Mouse (Mus musculus): ENCODE results near the gene Gmeb1.

Gene Gmeb1

DNA sequence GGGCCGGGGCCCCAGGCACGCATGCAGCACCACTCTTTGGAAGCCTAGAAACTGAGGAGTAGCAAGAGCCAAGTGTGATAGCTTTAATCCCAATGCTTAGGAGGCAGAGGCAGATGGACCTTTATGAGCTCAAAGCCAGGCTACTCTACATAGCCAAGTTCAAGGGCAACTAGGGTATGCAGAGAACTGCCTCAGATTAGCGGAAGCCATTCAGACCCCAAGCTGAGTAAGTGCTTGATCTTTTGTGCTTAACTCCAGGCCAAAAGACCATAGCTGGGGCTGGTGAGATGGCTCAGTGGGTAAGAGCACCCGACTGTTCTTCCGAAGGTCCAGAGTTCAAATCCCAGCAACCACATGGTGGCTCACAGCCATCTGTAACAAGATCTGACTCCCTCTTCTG lies 39.4 kb downstream of the Gmeb1 start:
- DNase-seq (ENCODE audit: low read depth, low spot score), result peak; percentile 67

DNA sequence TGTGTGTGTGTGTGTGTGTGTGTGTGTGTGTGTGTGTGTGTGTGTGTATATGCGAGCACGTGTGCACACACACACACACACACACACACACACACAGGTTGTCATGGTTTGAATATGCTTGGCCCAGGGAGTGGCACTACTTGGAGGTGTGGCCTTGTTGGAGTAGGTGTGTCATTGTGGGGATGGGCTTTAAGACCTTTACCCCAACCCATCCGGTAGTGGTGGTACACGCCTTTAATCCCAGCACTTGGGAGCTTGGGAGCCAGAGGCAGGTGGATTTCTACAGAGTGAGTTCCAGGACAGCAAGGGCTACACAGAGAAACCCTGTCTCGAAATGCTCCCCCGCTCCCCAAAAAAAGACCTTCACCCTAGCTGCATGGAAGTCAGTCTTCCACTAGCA lies 43.0 kb downstream of the Gmeb1 start:
- peak; percentile 48 for DNase-seq (ENCODE audit: low read depth, low spot score)

DNA sequence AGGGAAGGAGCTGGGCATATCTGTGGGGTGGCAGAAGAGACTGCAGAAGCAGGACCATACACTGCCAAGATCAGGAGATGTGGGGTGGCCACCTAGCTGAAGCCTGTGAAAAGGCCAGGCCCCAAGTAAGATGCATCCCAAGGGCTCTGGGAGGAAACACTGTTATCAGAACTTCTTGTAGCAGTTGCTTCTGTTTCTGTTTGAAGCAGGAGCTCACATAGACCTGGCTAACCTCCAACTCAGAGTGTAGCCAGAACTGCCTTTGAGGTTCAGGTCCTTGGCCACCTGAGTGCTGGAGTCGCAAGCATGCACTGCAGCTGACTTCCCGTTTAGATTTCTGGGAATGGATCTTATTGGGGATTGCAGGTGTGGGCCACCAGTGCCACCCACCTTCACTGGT lies 43.6 kb downstream of the Gmeb1 start:
- no peak for DNase-seq (ENCODE audit: low read depth, low spot score)

DNA sequence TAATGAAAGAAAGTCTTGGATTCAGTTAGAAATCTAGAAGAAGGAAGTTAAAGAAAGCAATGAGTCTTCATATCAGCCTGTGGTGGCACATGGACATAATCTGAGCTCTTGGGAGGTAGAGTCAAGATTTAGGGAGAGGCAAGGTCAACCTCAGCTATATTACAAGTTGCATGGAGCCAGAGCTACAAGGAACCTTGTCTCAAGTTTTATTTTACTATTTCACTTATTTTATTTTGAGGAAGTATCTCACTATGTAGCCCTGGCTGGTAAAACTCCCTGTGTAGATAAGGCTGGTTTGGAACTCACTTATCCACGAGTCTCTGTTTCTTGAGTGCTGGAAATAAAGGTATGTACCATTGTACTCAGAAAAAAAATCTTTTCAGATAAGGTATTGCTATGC lies 44.8 kb downstream of the Gmeb1 start:
- no peak for DNase-seq (ENCODE audit: low read depth, low spot score)

DNA sequence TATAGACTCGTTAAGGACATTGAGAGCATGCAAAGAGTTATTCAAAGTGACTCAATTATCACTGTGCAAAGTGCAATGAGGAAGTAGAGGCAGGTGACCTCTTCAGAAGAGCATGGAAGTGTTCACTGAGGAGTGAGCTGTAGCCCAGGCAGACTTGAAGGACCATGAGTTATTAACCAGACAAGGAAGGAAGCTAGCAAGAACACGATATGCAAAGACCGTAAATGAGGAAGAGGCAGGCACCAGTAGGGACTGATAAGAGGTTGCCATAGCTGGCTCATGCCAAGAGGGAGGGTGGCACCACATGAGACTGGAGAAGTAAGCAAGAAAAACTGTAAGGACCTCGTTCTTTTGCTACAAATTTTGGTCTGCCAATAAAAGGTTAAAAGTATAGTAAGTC lies 46.6 kb downstream of the Gmeb1 start:
- DNase-seq (ENCODE audit: low read depth, low spot score), result no peak

DNA sequence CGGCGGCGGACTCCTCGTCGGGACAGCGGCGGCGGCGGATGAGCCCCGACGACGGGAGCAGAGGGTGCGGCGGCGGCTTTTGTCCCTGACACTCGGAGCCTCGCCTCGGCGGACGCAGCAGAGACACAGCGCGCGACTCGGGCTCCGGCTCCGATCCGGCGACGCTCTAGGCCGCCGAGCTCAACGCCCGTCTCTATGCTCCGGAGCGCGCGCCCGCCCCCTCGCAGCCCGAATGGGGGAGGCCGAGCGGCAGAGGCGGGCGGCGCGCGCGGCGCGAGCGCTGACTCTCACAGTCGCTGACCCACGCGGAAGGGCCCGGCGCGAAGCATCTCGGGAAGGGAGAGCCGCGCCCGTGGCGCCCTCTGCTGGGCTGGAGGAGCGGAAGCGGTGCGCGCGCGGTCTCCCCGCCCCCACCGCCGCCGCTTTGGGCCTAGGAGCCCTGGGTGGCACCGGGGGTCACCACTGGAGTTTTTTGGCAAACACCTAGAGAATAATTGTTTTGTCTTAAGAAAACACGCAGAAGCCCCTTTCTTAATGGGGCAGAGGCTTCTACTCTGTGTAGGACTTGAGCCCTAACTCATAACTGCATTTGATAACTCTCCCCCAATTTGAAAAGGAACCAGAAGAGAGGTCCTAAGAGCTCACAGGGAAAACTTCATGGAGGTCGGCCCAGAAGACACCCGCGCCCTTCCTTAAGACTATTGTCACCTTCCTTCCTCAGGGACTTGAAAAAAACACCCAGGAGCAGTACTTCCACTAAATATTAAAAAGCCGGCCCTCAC lies 49.3 kb downstream of the Gmeb1 start, which contains the start of gene Ythdf2:
Gene Ythdf2 (minus strand): TSS at position 351 of the 782 bp plus-strand sequence.
- DNase-seq (ENCODE audit: low read depth, low spot score), result peak; percentile 99

DNA sequence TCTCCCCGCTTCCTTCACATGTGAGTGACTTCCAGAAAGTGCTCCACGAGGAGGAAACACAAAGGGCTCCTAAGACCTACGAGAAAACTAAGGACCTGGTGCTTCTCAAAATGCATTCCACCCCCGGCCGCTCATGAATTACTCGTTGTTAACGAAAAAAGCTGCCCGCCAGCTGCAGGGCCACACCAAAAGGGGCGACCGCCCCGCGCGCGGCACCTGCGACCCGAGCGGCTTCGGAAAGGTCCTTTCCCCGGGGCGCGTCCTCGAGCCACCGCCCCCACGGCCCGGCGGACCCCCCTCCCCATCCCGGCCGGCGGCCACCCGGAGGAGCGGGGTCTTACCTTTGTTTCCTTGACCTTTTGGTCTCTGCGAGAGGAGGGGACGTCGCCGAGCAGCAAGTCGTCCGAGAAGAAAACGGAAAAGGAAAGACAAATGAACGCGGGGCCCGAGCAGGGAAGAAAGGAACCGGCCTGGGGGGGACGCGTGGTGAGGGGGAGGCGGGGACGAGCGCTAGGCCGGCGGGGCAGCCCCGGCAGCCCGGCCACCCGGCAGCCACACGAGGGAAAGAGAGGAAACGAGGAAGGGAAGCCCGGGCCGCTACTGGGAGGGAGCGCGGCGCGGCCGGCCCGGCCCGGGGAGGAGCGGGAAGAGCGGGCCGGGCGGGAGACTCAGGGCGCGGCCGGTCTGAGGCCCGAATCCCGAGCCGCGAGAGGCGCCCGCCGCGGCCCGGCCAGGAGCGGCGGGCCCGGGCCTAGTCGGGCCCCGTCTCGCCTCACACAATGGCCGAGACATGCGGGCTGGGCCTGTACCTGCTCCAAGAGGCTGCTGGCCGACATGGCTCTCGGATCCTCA lies 50.1 kb downstream of the Gmeb1 start:
- DNase-seq (ENCODE audit: low read depth, low spot score), result peak; percentile 27

DNA sequence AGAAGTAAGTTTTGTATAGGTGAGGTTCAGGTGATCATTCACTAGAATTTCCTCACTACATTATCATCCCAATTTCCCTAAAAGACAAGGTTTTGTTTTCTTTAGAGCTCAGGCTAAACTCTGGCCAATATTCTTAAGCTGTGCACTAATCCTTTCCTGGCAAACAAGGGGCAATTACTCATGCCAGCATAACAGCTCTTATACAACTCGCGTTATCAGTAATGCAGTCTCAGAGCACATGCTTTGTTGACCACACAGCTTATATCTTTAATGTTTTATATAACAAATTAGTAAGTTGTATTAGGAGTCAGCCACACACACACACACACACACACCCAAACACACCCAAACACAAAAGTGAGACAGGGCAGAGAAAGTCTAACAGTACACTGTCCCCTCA lies 51.1 kb downstream of the Gmeb1 start:
- no peak for DNase-seq (ENCODE audit: low read depth, low spot score)

DNA sequence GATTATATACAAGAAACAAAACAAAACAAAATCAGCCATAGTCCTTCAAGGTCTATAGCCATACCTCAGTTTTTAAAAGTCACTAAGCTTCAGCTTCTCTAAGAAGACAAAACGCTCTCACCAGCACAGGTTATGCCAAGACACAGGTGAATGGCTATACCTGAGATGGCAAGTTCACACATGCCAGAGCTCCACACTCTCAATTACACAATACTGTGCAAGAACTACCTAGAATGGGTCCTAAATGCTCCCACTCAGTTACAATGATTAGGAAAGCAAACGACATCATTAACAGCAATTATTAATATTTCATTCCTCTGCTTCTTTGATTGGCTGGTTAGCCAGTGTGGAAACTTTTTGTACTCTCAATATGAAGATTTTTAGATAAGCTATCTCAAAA lies 52.1 kb downstream of the Gmeb1 start:
- DNase-seq (ENCODE audit: low read depth, low spot score), result no peak

DNA sequence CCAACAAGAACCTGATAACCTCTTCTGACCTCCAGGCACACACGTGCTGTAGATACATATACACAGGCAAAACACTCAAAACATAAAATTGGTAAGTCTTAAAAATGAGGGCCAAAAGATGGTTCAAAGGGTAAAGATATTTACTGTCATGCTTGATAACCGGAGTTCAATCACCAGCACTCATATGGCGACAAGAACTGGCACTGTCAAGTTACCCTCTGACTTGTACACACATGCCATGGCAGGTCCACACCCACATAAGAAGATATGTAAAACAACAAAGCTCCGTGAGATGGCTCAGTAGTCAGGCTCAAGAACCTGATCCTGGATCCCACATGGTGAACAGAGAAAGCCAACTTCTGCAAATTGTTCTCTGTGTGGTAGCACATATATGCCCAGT lies 54.1 kb downstream of the Gmeb1 start:
- DNase-seq (ENCODE audit: low read depth, low spot score), result no peak

DNA sequence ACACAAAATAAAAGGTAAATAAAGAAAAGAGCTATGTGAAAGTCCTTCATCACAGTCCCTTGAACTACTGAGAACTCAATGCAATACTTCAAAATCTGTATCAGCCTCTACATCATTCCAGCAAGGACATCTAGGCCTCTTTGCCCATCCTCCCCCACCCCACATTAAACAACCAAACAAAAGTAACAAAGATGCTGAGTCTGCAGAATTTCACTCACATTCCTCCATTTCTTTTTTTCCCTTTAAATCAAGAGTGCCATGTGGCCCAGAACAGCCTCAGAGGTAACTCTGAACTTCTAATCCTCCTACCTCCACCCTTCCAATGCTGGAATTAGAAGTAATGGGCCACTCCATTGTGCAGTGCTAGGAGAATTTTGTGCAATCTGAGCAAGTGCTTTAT lies 62.6 kb downstream of the Gmeb1 start:
- DNase-seq (ENCODE audit: low read depth, low spot score), result no peak

DNA sequence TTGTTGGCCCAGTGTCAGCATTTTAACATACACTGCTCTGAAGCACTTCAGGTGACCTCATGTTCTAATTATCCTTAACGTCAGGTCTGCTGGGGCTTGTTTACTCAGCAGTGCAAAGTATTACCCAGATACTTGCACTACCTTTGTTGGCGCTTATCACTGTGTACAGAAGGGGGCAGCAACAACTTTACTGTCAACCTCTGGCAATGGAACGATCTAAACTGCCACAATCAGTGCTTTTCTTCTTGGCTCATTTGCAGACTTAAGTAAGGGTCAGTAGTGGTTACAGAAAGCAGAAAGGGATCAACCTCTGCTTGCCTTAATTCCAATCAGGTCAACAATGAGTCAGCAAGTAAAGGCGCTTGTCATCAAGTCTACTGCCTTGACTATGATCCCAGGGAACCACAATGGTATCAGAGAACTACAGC lies 63.1 kb downstream of the Gmeb1 start:
- peak; percentile 57 for DNase-seq (ENCODE audit: low read depth, low spot score)

DNA sequence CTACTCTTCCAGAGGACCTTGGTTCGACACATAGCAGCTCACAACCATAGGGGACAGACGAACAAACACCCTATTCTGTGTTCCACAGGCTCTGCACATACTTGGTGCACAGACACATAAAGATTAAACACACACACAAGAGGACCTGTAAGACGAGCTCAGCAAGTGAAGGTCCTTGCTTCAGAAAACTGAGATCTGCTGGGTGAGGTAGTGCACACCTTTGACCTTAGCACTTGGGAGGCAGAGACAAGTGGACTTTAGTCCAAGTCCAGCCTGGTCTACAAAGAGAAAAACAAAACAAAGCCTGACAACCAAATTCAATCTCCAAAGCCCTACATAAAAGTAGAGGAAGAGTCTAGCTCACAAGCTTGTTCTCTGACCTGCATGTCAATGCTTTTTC lies 66.4 kb downstream of the Gmeb1 start:
- no peak for DNase-seq (ENCODE audit: low read depth, low spot score)

DNA sequence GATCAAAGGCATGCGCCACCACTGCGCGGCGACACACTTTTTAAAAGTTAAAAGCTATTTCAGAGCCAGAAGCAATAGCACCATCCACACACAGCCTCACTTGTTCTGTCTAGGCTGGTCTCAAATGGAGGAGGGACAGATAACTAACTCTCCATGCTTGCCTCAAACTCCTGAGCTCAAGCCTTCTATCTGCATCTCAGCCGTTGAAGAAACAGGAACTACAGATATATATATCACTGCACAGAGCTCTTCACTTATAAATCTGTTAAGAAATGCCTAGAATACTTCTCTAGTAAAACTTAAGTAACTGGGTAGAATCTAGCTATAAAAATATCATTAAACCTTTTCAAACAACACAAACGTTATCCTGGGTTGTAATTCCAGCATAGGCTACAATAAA lies 67.0 kb downstream of the Gmeb1 start:
- DNase-seq (ENCODE audit: low read depth, low spot score), result no peak

DNA sequence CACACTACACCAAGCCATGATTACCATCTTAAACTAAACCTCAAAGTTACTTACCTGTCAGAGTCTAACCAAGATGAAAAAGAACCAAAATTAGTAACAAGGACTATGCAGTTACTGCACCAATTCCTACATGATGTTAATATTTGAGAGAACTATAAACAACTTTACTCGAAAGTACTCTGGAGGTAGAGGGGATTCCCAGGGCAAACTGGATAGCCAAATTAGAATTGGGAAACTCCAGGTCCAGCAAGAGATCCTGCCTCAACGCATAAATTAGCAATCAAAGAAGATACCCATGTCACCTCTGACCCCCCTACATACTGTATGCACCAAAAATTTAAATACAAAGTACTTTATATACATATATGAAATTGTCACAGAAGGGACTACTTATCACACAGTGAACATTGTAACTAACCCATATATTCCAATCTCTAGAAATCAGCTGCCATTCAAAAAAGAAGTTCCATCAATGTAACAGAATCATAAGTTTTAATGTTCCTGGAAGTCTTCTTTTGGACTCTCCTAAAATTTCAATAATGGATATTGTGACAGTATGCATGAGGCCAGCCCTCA lies 73.5 kb downstream of the Gmeb1 start:
- DNase-seq (ENCODE audit: low read depth, low spot score), result no peak

DNA sequence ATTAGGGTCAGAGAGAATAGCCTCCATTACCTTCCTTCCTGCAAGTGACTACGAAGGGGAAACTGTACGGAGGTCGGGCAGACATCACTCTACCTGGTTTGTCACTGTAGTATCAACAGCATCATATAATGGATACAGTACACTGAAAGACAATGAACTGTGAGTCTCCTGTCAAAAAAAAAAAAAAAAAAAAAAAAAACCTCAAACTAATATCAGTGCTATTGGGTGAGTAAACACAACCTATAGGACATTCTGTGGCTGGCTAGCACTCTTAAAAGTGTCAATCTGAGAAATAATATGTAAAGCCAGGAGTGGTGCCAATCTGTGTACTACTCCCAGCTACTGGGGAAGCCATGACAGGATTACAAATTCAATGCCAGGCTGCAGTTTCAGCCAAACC lies 78.2 kb downstream of the Gmeb1 start:
- DNase-seq (ENCODE audit: low read depth, low spot score), result no peak

DNA sequence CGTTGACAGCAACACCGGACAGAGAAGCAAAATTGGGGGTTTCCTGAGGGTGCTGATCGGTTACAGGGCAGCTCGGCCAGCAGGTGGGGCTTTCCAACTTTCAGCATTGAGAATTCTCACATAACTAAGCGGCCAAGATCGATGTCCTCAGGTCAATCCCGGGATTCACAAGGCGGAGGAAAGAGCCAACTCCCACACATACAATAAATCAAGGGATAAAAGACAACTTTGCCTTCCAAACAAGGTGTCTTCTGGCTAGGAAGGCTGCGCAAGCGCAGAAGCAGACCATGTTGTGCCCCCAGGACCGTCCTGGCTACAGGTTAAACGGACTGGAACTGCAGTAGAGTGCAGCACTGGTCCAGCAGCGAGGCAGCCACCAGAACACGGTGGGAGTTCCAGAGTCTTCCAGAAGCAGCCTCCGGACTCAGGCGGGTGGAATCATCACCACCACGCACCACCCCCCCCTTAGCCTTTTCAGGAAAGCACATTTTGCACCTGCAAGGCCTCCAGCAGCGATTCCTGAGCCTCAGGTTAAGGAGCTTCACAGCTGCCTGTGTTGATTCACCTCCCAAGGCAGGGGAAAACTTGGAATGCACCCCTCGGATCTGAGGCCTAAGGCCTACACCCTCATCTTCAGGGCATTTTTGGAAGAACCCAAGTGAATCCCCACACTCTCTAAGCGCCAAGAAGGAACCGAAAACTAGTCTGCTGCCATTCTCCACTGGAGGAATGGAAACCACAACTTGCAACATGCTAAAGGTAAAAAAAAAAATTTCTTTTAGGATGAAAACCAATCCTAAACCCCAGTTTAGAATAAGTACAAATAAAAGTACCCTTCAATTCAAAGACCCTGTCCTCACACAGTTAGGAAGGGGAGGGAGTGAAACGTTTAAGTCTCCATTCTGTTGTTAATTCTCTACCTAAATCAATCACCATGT lies 79.4 kb downstream of the Gmeb1 start:
- DNase-seq (ENCODE audit: low read depth, low spot score), result peak; percentile 57

DNA sequence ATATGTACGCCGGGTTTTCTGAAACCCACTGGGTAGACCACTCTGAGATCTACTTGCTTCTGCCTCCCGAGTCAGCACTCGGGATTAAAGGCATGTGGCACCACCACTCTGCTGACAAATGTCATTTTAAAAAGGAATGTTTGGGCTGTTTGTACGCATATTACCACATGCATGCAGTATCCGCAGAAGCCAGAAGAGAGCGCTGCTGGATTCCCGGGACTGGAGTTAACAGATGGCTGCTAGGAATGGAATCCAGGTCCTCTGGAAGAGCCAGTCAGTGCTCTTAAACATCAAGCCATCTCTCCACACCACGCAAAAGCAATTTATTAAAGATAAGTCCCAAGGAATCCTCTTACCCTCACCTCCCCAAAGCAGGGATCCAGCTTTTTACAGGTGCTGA lies 80.7 kb downstream of the Gmeb1 start:
- DNase-seq (ENCODE audit: low read depth, low spot score), result peak; percentile 81

DNA sequence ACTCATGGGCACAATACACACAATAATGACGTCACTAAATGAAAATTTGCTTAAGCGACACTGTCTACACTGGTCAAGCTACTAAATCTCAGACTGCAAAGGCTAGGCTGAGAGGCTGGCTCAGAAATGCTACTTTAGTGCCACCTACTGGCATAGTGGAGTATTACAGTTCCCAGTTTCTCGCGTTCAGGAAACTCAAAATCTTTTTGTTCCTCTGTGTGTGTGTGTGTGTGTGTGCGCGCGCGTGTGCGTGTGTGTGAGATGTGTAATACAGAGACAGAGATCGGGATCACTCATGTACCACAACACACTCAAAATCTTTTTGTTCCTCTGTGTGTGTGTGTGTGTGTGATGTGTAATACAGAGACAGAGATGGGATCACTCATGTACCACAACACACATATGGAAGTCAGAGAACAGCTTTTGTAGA lies 82.8 kb downstream of the Gmeb1 start:
- DNase-seq (ENCODE audit: low read depth, low spot score), result peak; percentile 81

DNA sequence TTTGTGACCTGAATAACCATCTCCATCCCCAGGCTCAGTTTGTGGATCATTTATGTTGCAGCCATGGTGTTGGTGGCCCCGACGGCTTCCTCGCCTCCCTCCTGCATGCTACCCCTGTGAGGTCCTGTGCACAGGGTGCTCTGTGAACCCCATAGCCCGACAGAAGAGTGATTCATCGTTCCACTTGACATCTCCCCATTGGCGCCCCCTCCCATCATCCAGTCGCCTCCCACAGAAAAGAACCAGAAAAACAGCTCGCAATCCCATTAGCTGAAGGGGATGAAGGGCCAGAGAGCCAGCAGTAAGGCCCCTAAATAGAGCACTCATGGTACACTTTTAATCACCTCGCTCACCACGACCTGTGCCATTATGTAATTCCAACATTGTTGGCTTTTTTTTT lies 84.9 kb downstream of the Gmeb1 start:
- DNase-seq (ENCODE audit: low read depth, low spot score), result no peak
